7 mouse cellular contexts compared by ENCODE assay signal in the genomic region with DNA sequence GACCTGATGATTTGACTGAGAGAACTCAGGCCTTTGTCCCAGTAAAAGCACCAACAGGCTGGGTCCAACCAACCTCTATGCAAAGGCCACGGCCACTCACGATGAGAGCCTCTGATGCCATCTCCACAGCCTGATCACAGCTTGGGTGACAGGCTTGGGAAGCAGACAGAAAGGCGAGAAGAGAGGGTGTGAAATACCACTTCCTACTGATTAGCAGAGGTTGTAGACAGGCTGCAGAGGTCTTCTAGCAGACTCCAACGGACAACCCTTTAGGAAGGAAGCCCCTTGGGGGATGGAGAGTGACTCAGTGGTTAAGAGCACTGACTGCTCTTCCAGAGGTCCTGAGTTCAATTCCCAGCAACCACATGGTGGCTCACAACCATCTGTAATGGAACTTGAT. TPM values are rescaled to one million over a fixed set of nuclear protein-coding genes. Genes with fewer than 3 reads are reported as not detected.
DNase-seq lines count a peak whose midpoint lies in the region; ATAC-seq and TF ChIP-seq lines count a peak whose summit lies in the region.

No protein-coding gene starts in this region.

- 16% methylated on average over 4 of the region's 4 CpGs for WGBS in liver, embryonic 12.5 days (ENCODE audit: insufficient replicate concordance)

- no peak for DNase-seq in layer of hippocampus, adult 2 months (ENCODE audit: low spot score in 2 of 2)
- DNase-seq in layer of hippocampus, postnatal 36 days: no peak
- no peak for DNase-seq in CH12.LX (ENCODE audit: extremely low read depth)
- no peak for DNase-seq in layer of hippocampus, adult 9-11 months

- TF ChIP-seq RAD21 in CH12.LX (IDR thresholded peaks at IDR 0.05; ENCODE audit: low read depth, low read length): no peak

- H3K27me3 ChIP-seq in CH12.LX (replicated peaks): no peaks in the 10 kb centered on the region
- H3K27me3 ChIP-seq in liver, embryonic 12.5 days (replicated peaks): no peaks in the 10 kb centered on the region

- H3K27ac ChIP-seq in layer of hippocampus, adult 2 months: peak overlapping the region; percentile 89
- H3K27ac ChIP-seq in CH12.LX (ENCODE audit: insufficient read depth, low read depth): peak overlapping the region; percentile 94
- H3K27ac ChIP-seq in brown adipose tissue, adult 24 weeks (replicated peaks; ENCODE audit: low read depth, low read length): peak overlapping the region; percentile 98
- H3K27ac ChIP-seq in liver, embryonic 12.5 days: peak overlapping the region; percentile 77

- dilution Hi-C loops in CH12.LX (cut with MboI; ENCODE audit: extremely low pct_ligation_motif_present, extremely low pct_unique_long_range_greater_than_20kb, low sequenced_read_pairs): no loop called here

- H3K4me3 ChIP-seq in layer of hippocampus, adult 2 months: no peak overlapping the region
- no peak overlapping the region for H3K4me3 ChIP-seq in CH12.LX (replicated peaks in 1 of 3; ENCODE audit: low read depth in 2 of 3, low read length in 2 of 3, poor library complexity in 1 of 3)
- H3K4me3 ChIP-seq in brown adipose tissue, adult 24 weeks (ENCODE audit: insufficient read depth, low read depth, low read length): no peak overlapping the region
- H3K4me3 ChIP-seq in liver, embryonic 12.5 days: no peak overlapping the region

- TF ChIP-seq EP300 in CH12.LX (IDR thresholded peaks at IDR 0.05; ENCODE audit: low read length): no peak

- peaks cover 61 to 92% of the 10 kb centered on the region in 2 experiments for H3K4me1 ChIP-seq in CH12.LX (ENCODE audit: control insufficient read depth in 1 of 2, insufficient read depth in 2 of 2)
- H3K4me1 ChIP-seq in brown adipose tissue, adult 24 weeks (ENCODE audit: control insufficient read depth, insufficient read depth, insufficient read length, low read length): peaks cover 57% of the 10 kb centered on the region
- H3K4me1 ChIP-seq in liver, embryonic 12.5 days: peaks cover 89% of the 10 kb centered on the region

- no peaks in the 10 kb centered on the region for H3K9me3 ChIP-seq in CH12.LX (replicated peaks; ENCODE audit: low read length)
- no peaks in the 10 kb centered on the region for H3K9me3 ChIP-seq in liver, embryonic 12.5 days (replicated peaks)

- peak overlapping the region; percentile 2; the same call in 1 of the 2 replicates for H3K4me2 ChIP-seq in CH12.LX (ENCODE audit: insufficient read depth, low read depth, poor library complexity, severe bottlenecking)
- H3K4me2 ChIP-seq in liver, embryonic 12.5 days: no peak overlapping the region

- peak overlapping the region; percentile 23; the same call in 1 of the 2 replicates for H3K9ac ChIP-seq in CH12.LX (ENCODE audit: insufficient read depth, low read depth)
- H3K9ac ChIP-seq in liver, embryonic 12.5 days: no peak overlapping the region

- peaks cover 72 to 88% of the 10 kb centered on the region in 2 experiments for H3K36me3 ChIP-seq in CH12.LX (replicated peaks in 1 of 2; ENCODE audit: control insufficient read depth in 1 of 2, insufficient read depth in 1 of 2, low read length in 1 of 2)
- peaks cover 95% of the 10 kb centered on the region for H3K36me3 ChIP-seq in liver, embryonic 12.5 days

- ATAC-seq in liver, embryonic 12.5 days: no peak
- no peak for ATAC-seq in cerebellum, adult (ENCODE audit: insufficient number of reproducible peaks, low FRiP score, low TSS enrichment)

- in situ Hi-C loops in CH12.LX (cut with MboI; ENCODE audit: low pct_ligation_motif_present, low pct_unique_long_range_greater_than_20kb, low sequenced_read_pairs): no loop called here

- TF ChIP-seq POLR2A in CH12.LX (IDR thresholded peaks at IDR 0.05; ENCODE audit: low read depth, low read length): no peak

- peaks cover 76% of the 10 kb centered on the region for H3K79me2 ChIP-seq in CH12.LX (replicated peaks; ENCODE audit: control insufficient read depth, extremely low read depth, insufficient read depth, poor library complexity, severe bottlenecking)

- no peak for TF ChIP-seq CTCF in layer of hippocampus, adult 2 months (conservative IDR thresholded peaks at IDR 0.05)
- TF ChIP-seq CTCF in CH12.LX (conservative IDR thresholded peaks at IDR 0.05 in 1 of 2, IDR thresholded peaks at IDR 0.05 in 1 of 2; ENCODE audit: low read depth in 2 of 2, low read length in 2 of 2): no peak

TF ChIP-seq in CH12.LX, 34 proteins besides CTCF, POLR2A, EP300 and RAD21:
- TF ChIP-seq GABPA (IDR thresholded peaks at IDR 0.05; ENCODE audit: insufficient replicate concordance, low read depth, low read length) (no peak), TBP (conservative IDR thresholded peaks at IDR 0.05; ENCODE audit: low read depth, low read length) (no peak)
TF ChIP-seq in CH12.LX: peak in this region for 0.

RNA-seq across cellular contexts. Expression of gene Myh9, which starts 40.8 kb away (rescaled TPM):
- total RNA-seq in layer of hippocampus, adult 2 months (2021): 10 to 100 TPM; 88.3 to 96.3 TPM
- 100 to 1,000 TPM in 1 of 2 experiments, 10 to 100 TPM in 1; 92.4 to 103 TPM for total RNA-seq in layer of hippocampus, postnatal 36 days (2021)
- total RNA-seq in CH12.LX (2012; rRNA removed) (128 and 146 TPM in 2 replicates), CH12.LX (2014; rRNA removed) (43.8 and 46.4 TPM in 2 replicates)
- 165 and 178 TPM in 2 replicates for polyA plus RNA-seq in CH12.LX (2012; ENCODE audit: insufficient read length, low read depth)
- 36.0 and 59.3 TPM in 2 replicates for polyA plus RNA-seq in brown adipose tissue, adult 24 weeks (2012; ENCODE audit: insufficient read depth, insufficient read length, missing spikeins)
- polyA plus RNA-seq in liver, embryonic 12.5 days (2016; fragmentation: Nextera tagmentation; extraction: Ambion mirVana): 32.5 and 34.2 TPM in 2 replicates

RNA-seq across cellular contexts. Expression of gene Apol8, which starts 44.4 kb away (rescaled TPM):
- total RNA-seq in layer of hippocampus, adult 2 months (2021): 1 to 10 TPM; 5.7 to 7.4 TPM
- 1 to 10 TPM; 4.0 to 6.7 TPM for total RNA-seq in layer of hippocampus, postnatal 36 days (2021)
- total RNA-seq in CH12.LX (2012; rRNA removed): 0.17 TPM in 1 of 2 replicates, not detected in the other
- 0.15 and 0.84 TPM in 2 replicates for total RNA-seq in CH12.LX (2014; rRNA removed)
- polyA plus RNA-seq in CH12.LX (2012; ENCODE audit: insufficient read length, low read depth): 0.14 and 0.50 TPM in 2 replicates
- not detected in 2 replicates for polyA plus RNA-seq in brown adipose tissue, adult 24 weeks (2012; ENCODE audit: insufficient read depth, insufficient read length, missing spikeins)
- polyA plus RNA-seq in liver, embryonic 12.5 days (2016; fragmentation: Nextera tagmentation; extraction: Ambion mirVana): 25.8 and 26.7 TPM in 2 replicates
